Mouse (Mus musculus) CH12.LX (cell line): Measurements from ENCODE around the gene Entpd7.

Source experiments
- CHD2 ChIP-seq: IDR thresholded peaks from 2 replicates; pipeline ENCODE4 v1.6.1; 2011; ENCODE audit warnings: low read length, improper control_type of control experiment
- CTCF ChIP-seq, 2 experiments: IDR thresholded peaks in 1 of 2; conservative IDR thresholded peaks in 1 of 2; 2 replicates each; pipeline ENCODE4 v1.5.1; 2011 to 2012; ENCODE audit warnings: low read depth in 2 of 2, low read length in 2 of 2, improper control_type of control experiment in 1 of 2, inconsistent platforms in 1 of 2, mild to moderate bottlenecking in 1 of 2, moderate library complexity in 1 of 2
- E2F4 ChIP-seq: IDR thresholded peaks from 2 replicates; pipeline ENCODE4 v1.6.1; 2011; ENCODE audit warnings: low read depth, low read length, improper control_type of control experiment; ENCODE audit not compliant: insufficient replicate concordance
- EP300 ChIP-seq: IDR thresholded peaks from 2 replicates; pipeline ENCODE4 v1.6.1; 2011; ENCODE audit warnings: low read length, improper control_type of control experiment
- IRF4 ChIP-seq: IDR thresholded peaks from 2 replicates; pipeline ENCODE4 v1.6.1; 2014; ENCODE audit warnings: low read depth, mild to moderate bottlenecking, inconsistent platforms, low read length, improper control_type of control experiment
- JUN ChIP-seq: IDR thresholded peaks from 2 replicates; pipeline ENCODE4 v1.6.1; 2011; ENCODE audit warnings: low read depth, mild to moderate bottlenecking, low read length, improper control_type of control experiment, moderate library complexity; ENCODE audit not compliant: insufficient read depth
- MAX ChIP-seq: IDR thresholded peaks from 2 replicates; pipeline ENCODE4 v1.6.1; 2011; ENCODE audit warnings: low read length, improper control_type of control experiment
- MEF2A ChIP-seq: IDR thresholded peaks from 2 replicates; pipeline ENCODE4 v1.6.1; 2014; ENCODE audit warnings: low read depth, mild to moderate bottlenecking, inconsistent platforms, low read length, improper control_type of control experiment, borderline replicate concordance
- PAX5 ChIP-seq: IDR thresholded peaks from 2 replicates; pipeline ENCODE4 v1.6.1; 2012; ENCODE audit warnings: low read length, inconsistent platforms, mixed read lengths
- POLR2A ChIP-seq: IDR thresholded peaks from 2 replicates; pipeline ENCODE4 v1.6.1; 2011; ENCODE audit warnings: low read depth, mild to moderate bottlenecking, improper control_type of control experiment, low read length
- RCOR1 ChIP-seq: conservative IDR thresholded peaks from 2 replicates; pipeline ENCODE4 v1.6.1; 2012; ENCODE audit warnings: low read depth, mild to moderate bottlenecking, inconsistent platforms, low read length, improper control_type of control experiment
- TCF12 ChIP-seq: IDR thresholded peaks from 2 replicates; pipeline ENCODE4 v1.6.1; 2014; ENCODE audit warnings: low read depth, mild to moderate bottlenecking, inconsistent platforms, low read length, improper control_type of control experiment
- ZNF384 ChIP-seq: IDR thresholded peaks from 2 replicates; pipeline ENCODE4 v1.6.1; 2012; ENCODE audit warnings: low read depth, low read length, improper control_type of control experiment, inconsistent platforms

DNA sequence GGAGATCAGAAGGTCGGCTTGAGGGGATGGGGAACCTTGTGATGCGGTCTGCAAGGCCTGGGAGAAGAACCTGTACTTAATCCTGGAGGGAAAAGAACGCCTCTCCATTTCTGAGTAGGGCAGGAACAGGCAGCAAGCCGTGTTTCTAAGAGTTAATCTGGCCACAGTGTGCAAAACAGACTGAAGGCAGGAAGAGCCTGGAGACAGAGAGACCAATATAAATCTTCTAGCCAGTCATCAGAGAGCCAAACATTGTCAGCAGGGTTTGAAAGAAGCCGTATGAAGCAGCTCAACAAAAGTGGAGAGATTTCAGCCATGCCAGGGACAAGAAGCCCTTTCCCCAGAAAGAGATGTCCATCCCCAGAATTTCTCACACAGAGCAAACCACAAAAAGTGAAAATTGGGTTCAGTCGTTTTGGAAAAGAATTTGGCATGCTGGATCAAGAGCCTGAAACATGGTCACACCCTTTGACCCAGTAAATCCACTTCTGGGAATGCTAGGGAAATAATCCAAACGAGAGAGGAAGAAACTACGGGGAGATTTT, 38.2 kb upstream of the Entpd7 start:
- TF ChIP-seq EP300 (no peak), POLR2A (no peak), CTCF (conservative IDR thresholded peaks at IDR 0.05 in 1 of 2, IDR thresholded peaks at IDR 0.05 in 1 of 2; ENCODE audit: low read depth in 2 of 2, low read length in 2 of 2) (no peak), E2F4 (no peak), RCOR1 (no peak), CHD2 (no peak), IRF4 (no peak), PAX5 (no peak), MEF2A (no peak), JUN (no peak), MAX (no peak), TCF12 (no peak), ZNF384 (no peak)
